Mouse (Mus musculus) E14TG2a.4 (cell line): ENCODE measurements at regions not wholly inside any gene's neighbourhood (a gene's known extent, or its start where the extent isn't known, plus 50 kb on each side); places are given as distances from the start of the nearest gene placed in this dataset.

Source experiments
- CTCF ChIP-seq: conservative IDR thresholded peaks from 2 replicates; pipeline ENCODE4 v1.5.1; 2014; ENCODE audit warnings: low read length
- NANOG ChIP-seq: IDR thresholded peaks from 2 replicates; pipeline ENCODE4 v1.6.1; 2014; ENCODE audit warnings: borderline replicate concordance, low read length, mixed read lengths
- POU5F1 ChIP-seq: IDR thresholded peaks from 2 replicates; pipeline ENCODE4 v1.6.1; 2014; ENCODE audit warnings: low read length, borderline replicate concordance

- TF ChIP-seq CTCF: no peak
- TF ChIP-seq NANOG: no peak
- no peak for TF ChIP-seq POU5F1
These were observed 272.8 kb upstream of the Prkd1 start for GRCm38 (mm10) chr12:50921739-50922138.
